Mouse (Mus musculus): ENCODE data around the gene Tpi1.

GRCm38 (mm10) chr6:124831649-124832048 lies 17.6 kb upstream of the Tpi1 start:
- TF ChIP-seq POLR2AphosphoS2 (IDR thresholded peaks at IDR 0.05; ENCODE audit: insufficient read length, low read depth): no peak
- TF ChIP-seq MAX (IDR thresholded peaks at IDR 0.05; ENCODE audit: low read depth): no peak
- TF ChIP-seq POLR2A (IDR thresholded peaks at IDR 0.05; ENCODE audit: insufficient read length, low read depth): no peak
- no peak for TF ChIP-seq USF1 (IDR thresholded peaks at IDR 0.05; ENCODE audit: low read depth)
